Mouse (Mus musculus) gastrocnemius, adult 2 months (tissue): ENCODE measurements around the gene Cd34. TPM values are rescaled to one million over a fixed set of nuclear protein-coding genes. Genes with fewer than 3 reads are reported as not detected.

Source experiments
- DNase-seq: peaks from one replicate; pipeline ENCODE4 v3.0.0; 2022
- H3K27ac ChIP-seq: fragments of 200-600 bp; 2 replicates; pipeline ENCODE4 v1.8.1; 2022; ENCODE audit warnings: mild to moderate bottlenecking
- H3K4me3 ChIP-seq: fragments of 200-600 bp; 2 replicates; pipeline ENCODE4 v1.8.1; 2022; ENCODE audit warnings: mild to moderate bottlenecking, moderate library complexity
- CTCF ChIP-seq: fragments of 200-600 bp; IDR thresholded peaks from 2 replicates; pipeline ENCODE4 v1.8.1; 2022; ENCODE audit warnings: antibody characterized with exemption, mild to moderate bottlenecking, moderate library complexity
- intact Hi-C: fragments of 180-260 bp; cut with DNase I; formaldehyde crosslinking; loops from one replicate; pipeline ENCODE4 v1.15.1; 2025
- total RNA-seq, 2 experiments: library from RNA; stranded (reverse); gene quantifications; 2 replicates each; pipeline ENCODE4 v1.2.3; 2021

Cd34 gene
- total RNA-seq, 2 experiments from 2014 or later = 32.8 to 49.3 TPM

DNA sequence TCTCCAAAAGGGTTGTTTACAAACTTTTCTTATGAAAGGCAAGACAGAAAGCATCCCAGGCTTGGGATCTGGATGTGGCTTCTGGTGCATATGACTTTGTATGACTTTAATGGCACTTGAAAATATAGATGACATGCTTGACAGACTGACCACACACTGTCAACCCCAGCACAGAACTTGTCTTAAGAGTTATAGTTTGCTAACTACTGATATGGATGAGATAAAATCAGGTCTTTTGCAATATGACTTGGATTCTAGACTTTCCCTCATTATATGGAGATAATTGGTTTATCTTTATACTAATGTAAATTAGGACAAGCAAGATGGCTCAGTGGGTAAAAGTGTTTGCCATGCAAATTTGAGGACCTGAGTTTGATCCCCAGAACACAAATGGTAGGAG, 4.3 kb downstream of the Cd34 start:
- Histone ChIP-seq H3K27ac (peak overlapping the region; percentile 86), H3K4me3 (peak overlapping the region; percentile 81)
- DNase-seq = no peak
- intact Hi-C loops = no loop called here
- TF ChIP-seq CTCF = no peak

- TF ChIP-seq CTCF = no peak
- no peak for DNase-seq
- H3K27ac ChIP-seq = peak overlapping the region; percentile 86
- H3K4me3 ChIP-seq = peak overlapping the region; percentile 81
- intact Hi-C loops = no loop called here
Observed at GRCm38 (mm10) chr1:194943485-194943884, 4.9 kb downstream of the Cd34 start.

- peak; percentile 82 for DNase-seq
- intact Hi-C loops = no loop called here
- TF ChIP-seq CTCF = no peak
- Histone ChIP-seq H3K4me3 (peak overlapping the region; percentile 32), H3K27ac (peak overlapping the region; percentile 86)
Observed at GRCm38 (mm10) chr1:194945382-194945781, 6.8 kb downstream of the Cd34 start.

DNA sequence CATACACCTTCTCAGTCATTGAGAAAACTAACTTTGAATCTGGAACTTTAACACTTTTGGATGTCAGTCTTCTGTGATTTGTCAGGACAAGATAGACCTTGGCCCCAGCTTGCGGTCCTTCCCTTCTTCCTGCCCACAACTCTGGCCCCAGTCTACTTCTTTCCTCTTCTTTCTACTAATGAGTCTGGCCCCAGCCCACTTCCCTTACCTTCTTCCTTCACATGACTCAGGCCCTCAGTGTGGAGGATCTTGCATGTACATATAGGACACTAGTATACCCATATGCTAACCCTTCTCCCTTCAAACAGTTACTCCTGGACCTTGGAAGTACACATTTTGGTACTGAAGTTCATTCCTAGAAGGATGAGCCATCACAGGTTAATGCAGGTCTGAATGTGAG, 7.8 kb downstream of the Cd34 start:
- no peak for TF ChIP-seq CTCF
- Histone ChIP-seq H3K27ac (peak overlapping the region; percentile 63; the same call in 1 of the 2 replicates), H3K4me3 (no peak overlapping the region; the same call in 1 of the 2 replicates)
- intact Hi-C loops = no loop called here
- DNase-seq = no peak

GRCm38 (mm10) chr1:194950913-194951312, 12.3 kb downstream of the Cd34 start:
- intact Hi-C loops = loop anchor here (2.0 kb wide), 1 partner anchor 72 kb away; no protein-coding TSS in a partner anchor
- H3K4me3 ChIP-seq = no peak overlapping the region
- no peak for DNase-seq
- peak overlapping the region; percentile 6 for H3K27ac ChIP-seq
- peak; percentile 54 for TF ChIP-seq CTCF

DNA sequence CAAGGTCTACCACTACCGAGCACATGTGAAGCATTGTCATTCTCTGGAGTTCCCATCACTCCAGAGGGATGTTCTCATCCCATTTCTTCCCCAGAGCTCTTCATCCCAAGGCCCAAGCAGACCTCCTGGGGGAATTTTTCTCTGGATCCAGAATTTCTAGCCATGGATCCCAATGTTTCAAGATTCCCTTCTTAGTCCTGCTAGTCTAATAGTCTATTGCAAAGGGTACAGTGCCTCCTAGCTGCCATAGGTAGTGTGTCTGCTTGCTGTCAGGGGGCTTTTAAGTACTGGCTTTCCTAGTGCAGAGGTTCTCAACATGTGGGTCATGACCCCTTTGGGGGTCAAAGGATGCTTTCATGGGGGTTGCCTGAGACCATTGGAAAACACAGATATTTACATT, 14.3 kb downstream of the Cd34 start:
- Histone ChIP-seq H3K27ac (no peak overlapping the region), H3K4me3 (no peak overlapping the region)
- no peak for DNase-seq
- intact Hi-C loops = no loop called here
- peak; percentile 45 for TF ChIP-seq CTCF

GRCm38 (mm10) chr1:194954694-194955093, 16.1 kb downstream of the Cd34 start:
- DNase-seq = no peak
- no peak overlapping the region for H3K4me3 ChIP-seq
- no peak for TF ChIP-seq CTCF
- no peak overlapping the region for H3K27ac ChIP-seq
- intact Hi-C loops = no loop called here

DNA sequence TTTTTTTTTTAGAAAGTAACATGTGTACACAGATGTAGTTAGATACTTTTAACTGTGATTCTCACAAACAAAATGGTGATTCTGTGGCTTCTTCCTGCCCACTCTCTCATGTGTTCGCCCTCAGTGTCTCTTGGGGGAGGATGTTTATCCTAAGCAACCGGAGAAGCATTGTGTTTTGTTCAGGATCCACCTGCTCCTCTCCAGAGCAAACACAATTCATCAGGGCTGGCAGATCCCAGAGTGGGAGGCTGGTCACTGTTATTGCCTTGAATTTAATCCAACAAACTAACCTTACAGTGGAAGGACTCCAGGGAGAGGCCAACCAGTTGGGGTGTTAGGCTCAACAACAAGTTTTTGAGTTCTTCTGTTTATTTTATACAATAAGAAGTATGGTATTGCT, 17.1 kb downstream of the Cd34 start:
- intact Hi-C loops = no loop called here
- Histone ChIP-seq H3K27ac (peak overlapping the region; percentile 46; the same call in 1 of the 2 replicates), H3K4me3 (no peak overlapping the region)
- TF ChIP-seq CTCF = no peak
- no peak for DNase-seq

GRCm38 (mm10) chr1:194957021-194957420, 18.4 kb downstream of the Cd34 start:
- intact Hi-C loops = no loop called here
- Histone ChIP-seq H3K27ac (no peak overlapping the region), H3K4me3 (no peak overlapping the region)
- no peak for DNase-seq
- no peak for TF ChIP-seq CTCF

GRCm38 (mm10) chr1:194962181-194962580, 23.6 kb downstream of the Cd34 start:
- DNase-seq = peak; percentile 72
- TF ChIP-seq CTCF = peak; percentile 92
- Histone ChIP-seq H3K4me3 (no peak overlapping the region), H3K27ac (no peak overlapping the region)
- intact Hi-C loops = loop anchor here (1.0 to 10.0 kb wide), 3 partner anchors 83 to 207 kb away; no protein-coding TSS in a partner anchor

GRCm38 (mm10) chr1:194962712-194963111, 24.1 kb downstream of the Cd34 start:
- TF ChIP-seq CTCF = no peak
- no peak overlapping the region for H3K27ac ChIP-seq
- DNase-seq = no peak
- intact Hi-C loops = loop anchor here (1.0 to 10.0 kb wide), 3 partner anchors 83 to 208 kb away; no protein-coding TSS in a partner anchor
- no peak overlapping the region for H3K4me3 ChIP-seq

GRCm38 (mm10) chr1:194971980-194972379, 33.4 kb downstream of the Cd34 start:
- no peak for TF ChIP-seq CTCF
- Histone ChIP-seq H3K27ac (no peak overlapping the region), H3K4me3 (no peak overlapping the region)
- intact Hi-C loops = no loop called here
- no peak for DNase-seq

GRCm38 (mm10) chr1:194976164-194976516, 37.5 kb downstream of the Cd34 start:
- Histone ChIP-seq H3K4me3 (peak overlapping the region; percentile 92), H3K27ac (peak overlapping the region; percentile 97)
- peak; percentile 78 for TF ChIP-seq CTCF
- intact Hi-C loops = loop anchor here (1.0 to 5.0 kb wide), 3 partner anchors 41 to 156 kb away; partner anchors contain the start of gene Cr1l
- DNase-seq = peak; percentile 95
